Mouse (Mus musculus): Measurements from ENCODE around the gene Olfr597. TPM values are rescaled to one million over a fixed set of nuclear protein-coding genes. Genes with fewer than 3 reads are reported as not detected.
"Not testable (repeated sequence)": the region's sequence is repeated elsewhere in the genome, so short reads cannot be mapped to it uniquely, and the experiment has no call there.

The Olfr597 gene
- polyA plus RNA-seq (2011; ENCODE audit: insufficient read depth, insufficient read length, low replicate concordance, missing spikeins) = not detected in 2 replicates

DNA sequence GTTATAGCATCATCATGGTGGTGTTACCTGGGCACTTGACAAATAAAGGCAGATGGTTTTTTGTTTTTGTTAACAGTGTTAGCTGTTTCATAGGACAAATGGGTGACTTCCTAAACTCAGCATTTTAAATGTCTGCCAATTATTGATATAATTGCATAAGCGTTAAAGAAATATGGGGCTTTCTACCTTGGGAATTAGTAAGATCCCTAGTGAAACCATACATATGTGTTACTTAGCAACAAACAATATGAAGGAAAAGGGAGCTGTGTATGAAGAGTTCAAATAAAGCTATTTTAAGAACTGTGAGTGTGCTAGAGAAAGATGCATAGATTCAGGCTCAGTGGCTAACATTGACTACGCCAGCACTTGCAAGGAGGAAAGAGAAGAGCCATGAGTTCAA lies at the start of gene Olfr597:
Gene Olfr597, plus strand, starts transcription at position 301 of the 400 bp plus-strand sequence.
- 81% methylated on average over 2 of the region's 2 CpGs for WGBS
- H3K27ac ChIP-seq (ENCODE audit: control insufficient read depth, insufficient read depth, low read depth, low read length, poor library complexity); H3K4me3 ChIP-seq (replicated peaks; ENCODE audit: control insufficient read depth, low read depth, low read length); H3K4me1 ChIP-seq (ENCODE audit: control insufficient read depth, insufficient read depth, low read length): not testable (repeated sequence)

DNA sequence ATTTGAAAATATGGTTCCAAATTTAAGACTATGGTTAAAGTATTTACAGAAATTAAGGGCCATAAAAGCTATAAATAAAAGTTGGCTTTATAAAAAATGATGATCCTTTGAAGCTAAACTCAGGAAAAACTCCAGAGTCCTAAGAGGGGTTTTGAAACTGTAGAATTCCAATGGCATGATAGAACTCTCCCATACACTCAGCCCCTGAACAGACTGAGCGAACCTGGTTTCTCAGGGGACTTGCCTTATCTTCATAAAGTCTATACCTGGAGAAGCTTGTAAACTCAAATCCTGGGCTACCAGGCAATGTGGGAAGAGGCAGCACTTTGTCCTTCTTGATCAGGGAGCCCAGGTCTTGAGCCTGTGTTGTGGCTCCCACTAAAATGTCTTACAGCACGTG lies 10.8 kb upstream of the Olfr597 start, which contains the start of gene Olfr596:
Gene Olfr596, plus strand, starts transcription at position 301 of the 400 bp plus-strand sequence.
- H3K27ac ChIP-seq (ENCODE audit: control insufficient read depth, insufficient read depth, low read depth, low read length, poor library complexity); H3K4me3 ChIP-seq (replicated peaks; ENCODE audit: control insufficient read depth, low read depth, low read length); H3K4me1 ChIP-seq (ENCODE audit: control insufficient read depth, insufficient read depth, low read length): not testable (repeated sequence)
- WGBS = 76% methylated on average over 2 of the region's 2 CpGs

DNA sequence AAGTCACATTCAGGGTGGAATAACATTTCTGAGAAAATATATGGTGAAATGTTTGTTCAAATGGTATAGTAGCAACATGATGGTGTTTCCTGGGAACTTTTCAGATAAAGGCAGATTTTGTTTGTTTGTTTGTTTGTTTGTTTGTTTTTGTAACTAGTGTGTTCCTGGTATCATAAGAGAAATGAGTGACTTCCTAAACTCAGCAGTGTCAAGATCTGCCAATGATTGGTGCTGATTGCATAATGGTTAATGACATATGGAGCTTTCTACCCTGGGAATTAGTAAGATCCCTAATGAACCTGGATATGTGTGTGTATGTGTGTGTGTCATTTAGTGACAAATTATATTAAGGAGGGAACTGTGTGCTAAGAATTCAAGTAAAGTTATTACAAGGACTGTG lies 7.2 kb downstream of the Olfr597 start, which contains the start of gene Olfr598:
Gene Olfr598, plus strand, starts transcription at position 301 of the 400 bp plus-strand sequence.
- Histone ChIP-seq H3K27ac (ENCODE audit: control insufficient read depth, insufficient read depth, low read depth, low read length, poor library complexity) (no peak within 1 kb of the TSS), H3K4me3 (replicated peaks; ENCODE audit: control insufficient read depth, low read depth, low read length) (no peak within 1 kb of the TSS), H3K4me1 (ENCODE audit: control insufficient read depth, insufficient read depth, low read length) (no peaks in the 10 kb centered on the region)
- no peak for TF ChIP-seq POLR2A (IDR thresholded peaks at IDR 0.05; ENCODE audit: borderline replicate concordance, control insufficient read depth, low read depth, low read length)
- TF ChIP-seq CTCF (IDR thresholded peaks at IDR 0.05; ENCODE audit: control insufficient read depth, insufficient read depth, low read length) = no peak

DNA sequence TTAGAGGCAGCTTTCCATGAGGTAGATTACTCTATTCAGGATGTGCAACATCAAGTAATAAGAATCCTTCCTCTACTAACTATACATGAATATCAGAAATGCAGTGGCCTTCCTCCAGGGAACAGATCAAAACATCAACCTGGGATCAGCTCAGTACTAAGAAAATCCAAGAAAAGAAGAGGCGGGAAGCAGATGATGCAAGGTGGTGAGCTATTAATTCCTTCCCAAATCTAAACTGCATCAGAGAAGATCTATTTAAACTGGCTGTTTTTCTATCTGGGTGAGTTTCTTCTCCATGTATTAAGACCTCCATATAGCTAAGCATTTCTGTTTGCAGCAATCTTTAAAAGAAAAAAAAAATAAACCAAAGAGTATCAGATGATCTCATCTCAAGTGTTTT lies 19.5 kb downstream of the Olfr597 start, which contains the start of gene Olfr599:
Gene Olfr599, plus strand, starts transcription at position 301 of the 400 bp plus-strand sequence.
- no peak within 1 kb of the TSS for H3K27ac ChIP-seq (ENCODE audit: control insufficient read depth, insufficient read depth, low read depth, low read length, poor library complexity)
- 83% methylated on average over 1 of the region's 1 CpGs for WGBS
- no peak for TF ChIP-seq CTCF (IDR thresholded peaks at IDR 0.05; ENCODE audit: control insufficient read depth, insufficient read depth, low read length)
- TF ChIP-seq POLR2A (IDR thresholded peaks at IDR 0.05; ENCODE audit: borderline replicate concordance, control insufficient read depth, low read depth, low read length) = no peak
- H3K4me1 ChIP-seq (ENCODE audit: control insufficient read depth, insufficient read depth, low read length) = no peaks in the 10 kb centered on the region
- H3K4me3 ChIP-seq (replicated peaks; ENCODE audit: control insufficient read depth, low read depth, low read length) = no peak within 1 kb of the TSS

- Histone ChIP-seq H3K4me1 (ENCODE audit: control insufficient read depth, insufficient read depth, low read length) (no peaks in the 10 kb centered on the region), H3K4me3 (replicated peaks; ENCODE audit: control insufficient read depth, low read depth, low read length) (no peak within 1 kb of the TSS), H3K27ac (ENCODE audit: control insufficient read depth, insufficient read depth, low read depth, low read length, poor library complexity) (no peak within 1 kb of the TSS)
- no peak for TF ChIP-seq POLR2A (IDR thresholded peaks at IDR 0.05; ENCODE audit: borderline replicate concordance, control insufficient read depth, low read depth, low read length)
- TF ChIP-seq CTCF (IDR thresholded peaks at IDR 0.05; ENCODE audit: control insufficient read depth, insufficient read depth, low read length) = no peak
Measured at GRCm38 (mm10) chr7:103349569-103349968, 33.5 kb downstream of the Olfr597 start, which contains the start of gene Olfr600. Olfr600 (minus strand) TSS chr7:103349669.

DNA sequence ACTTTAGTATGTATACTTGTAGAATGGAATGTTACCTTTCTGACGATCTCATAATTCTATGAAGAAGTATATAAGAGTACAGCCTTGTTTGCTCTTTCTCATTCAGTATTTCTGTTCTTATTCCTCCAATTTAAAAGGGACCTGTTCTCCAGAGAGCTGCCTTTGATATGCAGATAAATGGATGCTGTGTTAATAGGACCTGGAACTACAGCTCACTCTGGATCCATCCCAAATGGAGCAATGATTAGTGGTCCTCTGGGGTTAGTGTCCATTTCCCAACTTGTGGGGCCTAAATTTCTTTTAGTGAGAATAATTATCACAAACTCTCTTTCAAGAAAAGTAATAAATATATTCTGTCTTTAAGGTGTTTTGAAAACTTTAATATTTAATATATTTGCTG lies 46.4 kb downstream of the Olfr597 start, which contains the start of gene Olfr601:
Gene Olfr601, minus strand, starts transcription at position 101 of the 400 bp plus-strand sequence.
- H3K4me3 ChIP-seq (replicated peaks; ENCODE audit: control insufficient read depth, low read depth, low read length) = no peak within 1 kb of the TSS
- TF ChIP-seq CTCF (IDR thresholded peaks at IDR 0.05; ENCODE audit: control insufficient read depth, insufficient read depth, low read length) (no peak), POLR2A (IDR thresholded peaks at IDR 0.05; ENCODE audit: borderline replicate concordance, control insufficient read depth, low read depth, low read length) (no peak)
- 77% methylated on average over 1 of the region's 1 CpGs for WGBS
- H3K27ac ChIP-seq (ENCODE audit: control insufficient read depth, insufficient read depth, low read depth, low read length, poor library complexity) = no peak within 1 kb of the TSS
- H3K4me1 ChIP-seq (ENCODE audit: control insufficient read depth, insufficient read depth, low read length) = no peaks in the 10 kb centered on the region

Other genes with a start within 250 kb of the Olfr597 start
- not detected in 2 replicates for gene Olfr584, start 234.4 kb upstream of the Olfr597 start, polyA plus RNA-seq (2011; ENCODE audit: insufficient read depth, insufficient read length, low replicate concordance, missing spikeins)
- gene Olfr585, start 218.6 kb upstream of the Olfr597 start, polyA plus RNA-seq (2011; ENCODE audit: insufficient read depth, insufficient read length, low replicate concordance, missing spikeins) = not detected in 2 replicates
- gene Olfr586, start 190.7 kb upstream of the Olfr597 start, polyA plus RNA-seq (2011; ENCODE audit: insufficient read depth, insufficient read length, low replicate concordance, missing spikeins) = not detected in 2 replicates
- gene Olfr588-ps1, start 175.4 kb upstream of the Olfr597 start, polyA plus RNA-seq (2011; ENCODE audit: insufficient read depth, insufficient read length, low replicate concordance, missing spikeins) = not detected in 2 replicates
- not detected in 2 replicates for gene Olfr589, start 160.0 kb upstream of the Olfr597 start, polyA plus RNA-seq (2011; ENCODE audit: insufficient read depth, insufficient read length, low replicate concordance, missing spikeins)
- gene Olfr591, start 138.0 kb upstream of the Olfr597 start, polyA plus RNA-seq (2011; ENCODE audit: insufficient read depth, insufficient read length, low replicate concordance, missing spikeins) = not detected in 2 replicates
- not detected in 2 replicates for gene Olfr592, start 131.5 kb upstream of the Olfr597 start, polyA plus RNA-seq (2011; ENCODE audit: insufficient read depth, insufficient read length, low replicate concordance, missing spikeins)
- not detected in 2 replicates for gene Olfr593, start 104.5 kb upstream of the Olfr597 start, polyA plus RNA-seq (2011; ENCODE audit: insufficient read depth, insufficient read length, low replicate concordance, missing spikeins)
- gene Olfr594, start 99.3 kb upstream of the Olfr597 start, polyA plus RNA-seq (2011; ENCODE audit: insufficient read depth, insufficient read length, low replicate concordance, missing spikeins) = not detected in 2 replicates
- not detected in 2 replicates for gene Usp17ld, start 63.8 kb upstream of the Olfr597 start, polyA plus RNA-seq (2011; ENCODE audit: insufficient read depth, insufficient read length, low replicate concordance, missing spikeins)
- not detected in 2 replicates for gene Olfr596, start 10.7 kb upstream of the Olfr597 start, polyA plus RNA-seq (2011; ENCODE audit: insufficient read depth, insufficient read length, low replicate concordance, missing spikeins)
- not detected in 2 replicates for gene Olfr598, start 7.3 kb downstream of the Olfr597 start, polyA plus RNA-seq (2011; ENCODE audit: insufficient read depth, insufficient read length, low replicate concordance, missing spikeins)
- not detected in 2 replicates for gene Olfr599, start 19.6 kb downstream of the Olfr597 start, polyA plus RNA-seq (2011; ENCODE audit: insufficient read depth, insufficient read length, low replicate concordance, missing spikeins)
- not detected in 2 replicates for gene Olfr600, start 33.4 kb downstream of the Olfr597 start, polyA plus RNA-seq (2011; ENCODE audit: insufficient read depth, insufficient read length, low replicate concordance, missing spikeins)
- gene Olfr601, start 46.3 kb downstream of the Olfr597 start, polyA plus RNA-seq (2011; ENCODE audit: insufficient read depth, insufficient read length, low replicate concordance, missing spikeins) = not detected in 2 replicates
- not detected in 2 replicates for gene Olfr603, start 69.9 kb downstream of the Olfr597 start, polyA plus RNA-seq (2011; ENCODE audit: insufficient read depth, insufficient read length, low replicate concordance, missing spikeins)
- gene Usp17lc, start 98.8 kb downstream of the Olfr597 start, polyA plus RNA-seq (2011; ENCODE audit: insufficient read depth, insufficient read length, low replicate concordance, missing spikeins) = not detected in 2 replicates
- gene Olfr605, start 129.1 kb downstream of the Olfr597 start, polyA plus RNA-seq (2011; ENCODE audit: insufficient read depth, insufficient read length, low replicate concordance, missing spikeins) = not detected in 2 replicates
- not detected in 2 replicates for gene Olfr606, start 132.7 kb downstream of the Olfr597 start, polyA plus RNA-seq (2011; ENCODE audit: insufficient read depth, insufficient read length, low replicate concordance, missing spikeins)
- gene Olfr607, start 147.8 kb downstream of the Olfr597 start, polyA plus RNA-seq (2011; ENCODE audit: insufficient read depth, insufficient read length, low replicate concordance, missing spikeins) = 0.70 TPM in 1 of 2 replicates, not detected in the other
- gene Olfr608, start 153.6 kb downstream of the Olfr597 start, polyA plus RNA-seq (2011; ENCODE audit: insufficient read depth, insufficient read length, low replicate concordance, missing spikeins) = not detected in 2 replicates
- not detected in 2 replicates for gene Olfr609, start 181.7 kb downstream of the Olfr597 start, polyA plus RNA-seq (2011; ENCODE audit: insufficient read depth, insufficient read length, low replicate concordance, missing spikeins)
- not detected in 2 replicates for gene Olfr610, start 195.8 kb downstream of the Olfr597 start, polyA plus RNA-seq (2011; ENCODE audit: insufficient read depth, insufficient read length, low replicate concordance, missing spikeins)
- not detected in 2 replicates for gene Olfr611, start 204.5 kb downstream of the Olfr597 start, polyA plus RNA-seq (2011; ENCODE audit: insufficient read depth, insufficient read length, low replicate concordance, missing spikeins)
- not detected in 2 replicates for gene Olfr612, start 226.4 kb downstream of the Olfr597 start, polyA plus RNA-seq (2011; ENCODE audit: insufficient read depth, insufficient read length, low replicate concordance, missing spikeins)
- gene Olfr613, start 231.8 kb downstream of the Olfr597 start, polyA plus RNA-seq (2011; ENCODE audit: insufficient read depth, insufficient read length, low replicate concordance, missing spikeins) = not detected in 2 replicates
- gene Olfr615, start 239.8 kb downstream of the Olfr597 start, polyA plus RNA-seq (2011; ENCODE audit: insufficient read depth, insufficient read length, low replicate concordance, missing spikeins) = not detected in 2 replicates

Measured in bone marrow, adult 2 months (tissue).